Mouse (Mus musculus): Measurements from ENCODE around the gene Trim59. TPM values are rescaled to one million over a fixed set of nuclear protein-coding genes. Genes with fewer than 3 reads are reported as not detected.

The Trim59 gene
- 47.8 and 53.8 TPM in 2 replicates for polyA plus RNA-seq (2015; fragmentation: Nextera tagmentation; extraction: Ambion mirVana)

DNA sequence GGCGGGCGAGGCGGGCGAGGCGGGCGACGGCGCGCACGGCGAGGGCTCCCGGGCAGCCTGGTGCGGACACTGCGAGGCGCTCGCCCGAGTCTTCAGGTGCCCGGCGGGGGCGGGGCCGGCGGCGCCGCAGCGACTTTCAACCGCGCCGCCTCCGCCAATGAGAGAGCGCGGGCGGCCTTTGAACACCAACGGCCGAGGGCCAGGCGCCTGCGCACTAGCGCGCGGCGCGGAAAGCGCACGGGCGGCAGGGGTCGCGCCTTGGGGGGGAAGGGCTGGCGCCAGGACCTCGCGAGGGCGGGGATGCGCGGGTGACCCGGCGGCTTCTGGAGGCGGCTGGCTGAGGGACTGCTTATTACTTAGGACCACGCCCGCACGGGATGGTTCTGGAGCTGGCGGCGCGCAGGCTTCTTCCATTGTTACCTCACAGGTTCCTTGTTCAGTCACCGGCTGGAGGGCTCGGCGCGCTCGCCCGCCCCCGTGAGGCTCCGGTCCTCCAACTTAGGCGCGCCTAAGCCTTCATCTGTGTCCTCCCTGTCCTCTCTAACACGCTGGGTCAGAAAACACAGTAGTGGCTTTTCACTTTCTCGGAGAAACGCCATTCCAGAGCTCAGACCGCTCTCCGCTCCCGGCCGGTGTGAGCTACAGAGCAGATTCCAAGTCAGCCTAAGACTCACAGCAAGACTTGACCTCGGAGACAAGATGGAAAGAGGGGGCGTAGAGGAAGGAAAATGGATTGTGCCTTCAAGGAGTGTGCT lies at the start of gene Trim59:
Gene Trim59, minus strand, starts transcription at position 111 of the 755 bp plus-strand sequence.
- Histone ChIP-seq H3K4me1 (ENCODE audit: insufficient read depth) (peaks cover 12% of the 10 kb centered on the region), H3K4me3 (ENCODE audit: low read depth, low read length) (peak within 1 kb of the TSS; percentile 88), H3K9ac (replicated peaks) (peak within 1 kb of the TSS; percentile 71), H3K9me3 (ENCODE audit: low read length) (no peaks in the 10 kb centered on the region), H3K27me3 (ENCODE audit: insufficient read depth, low read length) (no peaks in the 10 kb centered on the region), H3K36me3 (replicated peaks; ENCODE audit: insufficient read depth, low read length) (peaks cover 17% of the 10 kb centered on the region; the same call in 1 of the 2 replicates), H3K4me2 (ENCODE audit: low read depth, low read length) (peak within 1 kb of the TSS; percentile 89), H3K27ac (ENCODE audit: low read depth) (peak within 1 kb of the TSS; percentile 90)
- peak; percentile 93 for DNase-seq
- under 1% methylated on average over 61 of the region's 80 CpGs for WGBS (ENCODE audit: insufficient replicate concordance)
- ATAC-seq = peak; percentile 95
- TF ChIP-seq EP300 (IDR thresholded peaks at IDR 0.05; ENCODE audit: low read depth) = no peak; the same call in 1 of the 2 replicates
- TF ChIP-seq CTCF (IDR thresholded peaks at IDR 0.05; ENCODE audit: low read depth) = no peak; the same call in 1 of the 2 replicates

DNA sequence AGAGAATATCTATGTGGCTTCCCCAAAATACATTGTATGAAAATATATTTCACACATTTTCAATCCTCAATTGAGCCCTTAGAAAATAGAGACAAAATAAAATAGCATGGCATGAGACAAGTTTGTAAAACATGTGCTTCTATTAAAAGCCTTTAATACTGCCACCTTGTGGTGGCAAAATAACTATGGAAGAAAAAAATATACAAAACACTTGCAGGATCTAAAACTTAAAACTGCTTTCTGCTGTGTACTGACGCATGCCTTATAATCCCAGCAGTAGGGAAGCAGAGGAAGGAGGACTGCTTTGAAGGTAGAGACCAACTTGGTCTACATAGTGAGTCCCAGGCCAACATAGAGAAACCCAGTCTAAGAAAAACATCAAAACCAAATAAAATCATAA lies 19.4 kb upstream of the Trim59 start:
- Histone ChIP-seq H3K27me3 (ENCODE audit: insufficient read depth, low read length) (no peaks in the 10 kb centered on the region), H3K9ac (replicated peaks) (no peak overlapping the region), H3K4me3 (ENCODE audit: low read depth, low read length) (no peak overlapping the region), H3K4me1 (ENCODE audit: insufficient read depth) (no peaks in the 10 kb centered on the region), H3K36me3 (replicated peaks; ENCODE audit: insufficient read depth, low read length) (no peaks in the 10 kb centered on the region; the same call in 1 of the 2 replicates), H3K9me3 (ENCODE audit: low read length) (no peaks in the 10 kb centered on the region), H3K4me2 (ENCODE audit: low read depth, low read length) (no peak overlapping the region), H3K27ac (ENCODE audit: low read depth) (no peak overlapping the region)
- DNase-seq = no peak
- TF ChIP-seq EP300 (IDR thresholded peaks at IDR 0.05; ENCODE audit: low read depth) (no peak), CTCF (IDR thresholded peaks at IDR 0.05; ENCODE audit: low read depth) (peak; percentile 63)
- ATAC-seq = no peak
- 40% methylated on average over 1 of the region's 1 CpGs for WGBS (ENCODE audit: insufficient replicate concordance)

DNA sequence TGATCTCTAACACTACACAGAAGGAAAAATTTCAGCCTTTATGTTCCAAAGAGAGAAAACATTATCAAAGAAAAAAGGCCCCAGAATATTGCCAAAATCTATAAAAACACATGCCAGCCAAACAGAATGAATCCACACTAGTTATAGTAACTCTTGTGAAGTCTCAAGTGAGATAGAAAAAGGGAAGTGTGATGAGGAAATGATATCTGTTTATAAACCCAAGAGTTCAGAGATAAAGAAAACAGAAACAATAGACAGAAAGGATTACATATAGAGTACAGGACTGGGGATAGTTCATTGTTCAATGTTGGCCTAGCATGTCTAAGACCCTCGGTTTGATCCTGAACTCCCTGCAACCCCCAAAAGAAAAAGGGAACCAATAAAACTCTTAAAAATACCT lies 18.2 kb upstream of the Trim59 start:
- TF ChIP-seq CTCF (IDR thresholded peaks at IDR 0.05; ENCODE audit: low read depth) (no peak), EP300 (IDR thresholded peaks at IDR 0.05; ENCODE audit: low read depth) (0 out of 2 replicates have a peak, but pooled peaks have one; percentile 8)
- H3K27me3 ChIP-seq (ENCODE audit: insufficient read depth, low read length) = no peaks in the 10 kb centered on the region
- ATAC-seq (no peak), DNase-seq (no peak)
- H3K9me3 ChIP-seq (ENCODE audit: low read length) = no peaks in the 10 kb centered on the region
- no peaks in the 10 kb centered on the region for H3K4me1 ChIP-seq (ENCODE audit: insufficient read depth)
- H3K27ac ChIP-seq (ENCODE audit: low read depth) = no peak overlapping the region
- no peak overlapping the region for H3K4me2 ChIP-seq (ENCODE audit: low read depth, low read length)
- 40% methylated on average over 1 of the region's 1 CpGs for WGBS (ENCODE audit: insufficient replicate concordance)
- H3K4me3 ChIP-seq (ENCODE audit: low read depth, low read length) = no peak overlapping the region
- H3K36me3 ChIP-seq (replicated peaks; ENCODE audit: insufficient read depth, low read length) = no peaks in the 10 kb centered on the region
- no peak overlapping the region for H3K9ac ChIP-seq (replicated peaks)

DNA sequence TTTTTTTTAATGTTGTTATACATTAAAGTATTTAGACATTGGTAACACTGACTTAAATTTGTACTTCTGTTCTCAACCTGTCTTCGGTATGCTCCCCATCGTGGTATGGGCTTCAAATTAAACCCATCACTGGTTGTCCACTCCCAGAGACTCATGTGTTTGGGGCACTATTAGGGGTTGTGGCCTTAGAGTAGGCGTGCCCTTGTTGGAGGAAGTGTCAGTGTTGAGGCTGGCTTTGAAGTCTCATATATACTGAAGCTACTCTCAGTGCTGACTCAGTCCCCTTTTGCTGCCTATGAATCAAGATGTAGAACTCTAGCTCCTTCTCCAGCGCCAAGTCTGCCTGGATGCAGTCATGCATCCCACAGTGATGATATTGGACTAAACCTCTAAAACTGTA lies 16.1 kb upstream of the Trim59 start:
- Histone ChIP-seq H3K4me1 (ENCODE audit: insufficient read depth) (peaks cover 10% of the 10 kb centered on the region; the same call in 1 of the 2 replicates), H3K4me2 (ENCODE audit: low read depth, low read length) (no peak overlapping the region), H3K27ac (ENCODE audit: low read depth) (no peak overlapping the region), H3K36me3 (replicated peaks; ENCODE audit: insufficient read depth, low read length) (no peaks in the 10 kb centered on the region), H3K9me3 (ENCODE audit: low read length) (no peaks in the 10 kb centered on the region), H3K27me3 (ENCODE audit: insufficient read depth, low read length) (no peaks in the 10 kb centered on the region), H3K4me3 (ENCODE audit: low read depth, low read length) (no peak overlapping the region), H3K9ac (replicated peaks) (no peak overlapping the region)
- WGBS (ENCODE audit: insufficient replicate concordance) = 91% methylated on average over 4 of the region's 4 CpGs
- DNase-seq (no peak), ATAC-seq (no peak)
- TF ChIP-seq CTCF (IDR thresholded peaks at IDR 0.05; ENCODE audit: low read depth) (no peak), EP300 (IDR thresholded peaks at IDR 0.05; ENCODE audit: low read depth) (no peak)

- no peaks in the 10 kb centered on the region for H3K9me3 ChIP-seq (ENCODE audit: low read length)
- ATAC-seq (no peak), DNase-seq (no peak)
- no peak overlapping the region for H3K4me3 ChIP-seq (ENCODE audit: low read depth, low read length)
- no peaks in the 10 kb centered on the region for H3K36me3 ChIP-seq (replicated peaks; ENCODE audit: insufficient read depth, low read length)
- 76% methylated on average over 3 of the region's 3 CpGs for WGBS (ENCODE audit: insufficient replicate concordance)
- peak overlapping the region; percentile 45; the same call in 1 of the 2 replicates for H3K4me2 ChIP-seq (ENCODE audit: low read depth, low read length)
- peak overlapping the region; percentile 97 for H3K27ac ChIP-seq (ENCODE audit: low read depth)
- TF ChIP-seq EP300 (IDR thresholded peaks at IDR 0.05; ENCODE audit: low read depth) (no peak), CTCF (IDR thresholded peaks at IDR 0.05; ENCODE audit: low read depth) (no peak)
- 0 out of 2 replicates have a peak overlapping the region, but pooled peaks have one; percentile 28 for H3K9ac ChIP-seq (replicated peaks)
- H3K27me3 ChIP-seq (ENCODE audit: insufficient read depth, low read length) = no peaks in the 10 kb centered on the region
- H3K4me1 ChIP-seq (ENCODE audit: insufficient read depth) = peaks cover 25% of the 10 kb centered on the region; the same call in 1 of the 2 replicates
These were observed 11.3 kb upstream of the Trim59 start for GRCm38 (mm10) chr3:69055871-69056270.

GRCm38 (mm10) chr3:69054760-69055432 lies 10.3 kb upstream of the Trim59 start:
- Histone ChIP-seq H3K36me3 (replicated peaks; ENCODE audit: insufficient read depth, low read length) (no peaks in the 10 kb centered on the region), H3K9me3 (ENCODE audit: low read length) (no peaks in the 10 kb centered on the region), H3K4me3 (ENCODE audit: low read depth, low read length) (no peak overlapping the region), H3K9ac (replicated peaks) (peak overlapping the region; percentile 42; the same call in 1 of the 2 replicates), H3K27me3 (ENCODE audit: insufficient read depth, low read length) (no peaks in the 10 kb centered on the region), H3K4me1 (ENCODE audit: insufficient read depth) (peaks cover 25% of the 10 kb centered on the region; the same call in 1 of the 2 replicates), H3K27ac (ENCODE audit: low read depth) (peak overlapping the region; percentile 97), H3K4me2 (ENCODE audit: low read depth, low read length) (peak overlapping the region; percentile 45)
- DNase-seq (peak; percentile 85), ATAC-seq (peak; percentile 100)
- 58% methylated on average over 7 of the region's 7 CpGs for WGBS (ENCODE audit: insufficient replicate concordance)
- no peak for TF ChIP-seq CTCF (IDR thresholded peaks at IDR 0.05; ENCODE audit: low read depth)
- peak; percentile 97 for TF ChIP-seq EP300 (IDR thresholded peaks at IDR 0.05; ENCODE audit: low read depth)
